Comparison of ENCODE assay signal across 10 mouse cellular contexts in the genomic region with DNA sequence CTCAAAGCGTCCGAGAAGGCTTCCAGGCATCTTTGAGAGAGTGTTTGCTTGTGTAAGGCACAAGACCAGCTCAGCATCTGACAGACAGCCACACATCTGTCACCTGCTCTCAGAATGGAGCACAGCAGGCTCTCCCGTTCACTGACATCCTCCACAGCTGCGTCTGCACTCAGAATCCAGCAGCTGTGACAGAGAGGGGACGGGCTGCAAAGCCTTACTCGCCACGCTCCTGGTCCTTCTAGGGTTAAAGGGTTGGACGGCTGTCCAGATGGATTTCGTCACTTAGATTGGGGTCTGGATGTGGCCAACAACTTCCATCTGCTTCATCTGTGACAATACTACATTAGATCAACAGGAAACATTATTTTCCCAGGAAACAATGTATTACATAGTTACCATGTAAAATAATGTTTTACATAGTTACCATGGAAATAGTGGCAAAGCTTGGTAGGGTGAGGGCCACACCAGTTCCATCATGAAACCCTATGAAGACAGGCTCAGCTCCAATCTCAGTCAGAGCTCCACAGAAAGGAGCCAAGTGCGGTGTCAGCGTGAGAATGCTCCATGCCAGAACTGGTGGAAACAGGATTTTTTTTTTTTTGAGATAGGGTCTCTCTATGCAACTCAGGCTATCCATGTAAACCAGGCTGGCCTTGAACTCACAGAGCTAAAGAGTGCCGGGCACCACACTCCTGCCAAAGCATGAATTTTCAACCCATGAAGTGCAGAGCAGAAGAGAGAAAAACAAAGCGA. TPM values are rescaled to one million over a fixed set of nuclear protein-coding genes. Genes with fewer than 3 reads are reported as not detected.
DNase-seq lines count a peak whose midpoint lies in the region; ATAC-seq and TF ChIP-seq lines count a peak whose summit lies in the region.
"Had no signal": no experiment of that assay in that cellular context is flagged by ENCODE, and none has a peak within 500 bp of the region (broad histone marks: within the 10 kb centered on the region; RNA-seq: fewer than 3 reads in every experiment).

No protein-coding gene starts in this region.

- H3K9ac ChIP-seq in hindbrain, embryonic 14.5 days: no peak overlapping the region
- no peak overlapping the region for H3K9ac ChIP-seq in stomach, postnatal 0 days (ENCODE audit: low read length)

- no peaks in the 10 kb centered on the region; the same call in 1 of the 2 replicates for H3K4me1 ChIP-seq in hindbrain, embryonic 14.5 days (replicated peaks; ENCODE audit: control insufficient read depth, insufficient read depth, low read length)
- 0 out of 2 replicates have a peak, but pooled peaks cover 7% of the 10 kb centered on the region for H3K4me1 ChIP-seq in stomach, postnatal 0 days (replicated peaks; ENCODE audit: control insufficient read depth, insufficient read depth)

- H3K4me3 ChIP-seq in hindbrain, embryonic 14.5 days (replicated peaks; ENCODE audit: low read length): no peak overlapping the region
- H3K4me3 ChIP-seq in stomach, postnatal 0 days (ENCODE audit: low read depth, low read length): no peak overlapping the region

- WGBS in hindbrain, embryonic 14.5 days: 52% methylated on average over 13 of the region's 13 CpGs
- WGBS in stomach, postnatal 0 days: 35% methylated on average over 13 of the region's 13 CpGs

- H3K4me2 ChIP-seq in hindbrain, embryonic 14.5 days (replicated peaks): no peak overlapping the region
- H3K4me2 ChIP-seq in stomach, postnatal 0 days (replicated peaks; ENCODE audit: low read depth): no peak overlapping the region

- H3K27me3 ChIP-seq in hindbrain, embryonic 14.5 days (ENCODE audit: control insufficient read depth, insufficient read depth, low read length): no peaks in the 10 kb centered on the region
- no peaks in the 10 kb centered on the region for H3K27me3 ChIP-seq in stomach, postnatal 0 days (ENCODE audit: control insufficient read depth, insufficient read depth, low read length)

- TF ChIP-seq CTCF in stomach, postnatal 0 days (IDR thresholded peaks at IDR 0.05; ENCODE audit: low read depth): no peak

- H3K27ac ChIP-seq in hindbrain, embryonic 14.5 days: 0 out of 2 replicates have a peak overlapping the region, but pooled peaks have one; percentile 26
- H3K27ac ChIP-seq in stomach, postnatal 0 days (replicated peaks): peak overlapping the region; percentile 65

- no peak for TF ChIP-seq EP300 in stomach, postnatal 0 days (optimal IDR thresholded peaks at IDR 0.05)

- peak; percentile 39 to 41 for DNase-seq in cerebellum, postnatal 14 days
- no peak for DNase-seq in cerebellum, postnatal 36 days
- DNase-seq in kidney, postnatal 4 days: peak; percentile 70 to 79
- DNase-seq in kidney, adult 8-10 months: no peak
- DNase-seq in hindbrain, embryonic 14.5 days (ENCODE audit: low spot score): peak; percentile 41
- no peak for DNase-seq in stomach, postnatal 0 days (ENCODE audit: low spot score)
- no peak for DNase-seq in right cerebral cortex, postnatal 36 days (ENCODE audit: low spot score in 2 of 2)
- DNase-seq in left cerebral cortex, adult 18-20 months (ENCODE audit: low spot score in 2 of 2): no peak
- DNase-seq: right cerebral cortex, adult 18-20 months had no signal

- no peaks in the 10 kb centered on the region for H3K9me3 ChIP-seq in hindbrain, embryonic 14.5 days (ENCODE audit: control insufficient read depth, low read length)
- no peaks in the 10 kb centered on the region for H3K9me3 ChIP-seq in stomach, postnatal 0 days (ENCODE audit: control insufficient read depth, low read length)

- no peaks in the 10 kb centered on the region for H3K36me3 ChIP-seq in hindbrain, embryonic 14.5 days (replicated peaks; ENCODE audit: control insufficient read depth, insufficient read depth)
- no peaks in the 10 kb centered on the region for H3K36me3 ChIP-seq in stomach, postnatal 0 days (ENCODE audit: control insufficient read depth, insufficient read depth, low read length)

- no peak for ATAC-seq in hindbrain, embryonic 14.5 days (ENCODE audit: low FRiP score)
- ATAC-seq in stomach, postnatal 0 days (ENCODE audit: low FRiP score, low TSS enrichment): peak; percentile 18; the same call in 1 of the 2 replicates

RNA-seq across cellular contexts. Expression of a gene that starts 28.2 kb away (rescaled TPM):
- polyA plus RNA-seq in hindbrain, embryonic 14.5 days (2014; fragmentation: Nextera tagmentation; extraction: Ambion mirVana): 113 and 138 TPM in 2 replicates
- 149 and 162 TPM in 2 replicates for polyA plus RNA-seq in stomach, postnatal 0 days (2015; fragmentation: Nextera tagmentation; extraction: Ambion mirVana)
- 10 to 100 TPM; 71.4 to 79.7 TPM for total RNA-seq in left cerebral cortex, adult 18-20 months (2021)

RNA-seq across cellular contexts. Expression of a gene that starts 28.6 kb away (rescaled TPM):
- polyA plus RNA-seq in hindbrain, embryonic 14.5 days (2014; fragmentation: Nextera tagmentation; extraction: Ambion mirVana): 1,174 and 1,254 TPM in 2 replicates
- 1,419 and 1,437 TPM in 2 replicates for polyA plus RNA-seq in stomach, postnatal 0 days (2015; fragmentation: Nextera tagmentation; extraction: Ambion mirVana)
- total RNA-seq in left cerebral cortex, adult 18-20 months (2021): 1,000 to 10,000 TPM; 1,182 TPM

RNA-seq across cellular contexts. Expression of a gene that starts 28.7 kb away (rescaled TPM):
- 4.4 and 10.0 TPM in 2 replicates for polyA plus RNA-seq in hindbrain, embryonic 14.5 days (2014; fragmentation: Nextera tagmentation; extraction: Ambion mirVana)
- 2.1 and 4.7 TPM in 2 replicates for polyA plus RNA-seq in stomach, postnatal 0 days (2015; fragmentation: Nextera tagmentation; extraction: Ambion mirVana)
- under 1 TPM; 0.59 to 0.91 TPM for total RNA-seq in left cerebral cortex, adult 18-20 months (2021)
- total RNA-seq: hematopoietic stem cell, adult 5-6 weeks had no signal

RNA-seq across cellular contexts. Expression of a gene that starts 39.6 kb away (rescaled TPM):
- 3.2 and 5.1 TPM in 2 replicates for polyA plus RNA-seq in hindbrain, embryonic 14.5 days (2014; fragmentation: Nextera tagmentation; extraction: Ambion mirVana)
- polyA plus RNA-seq in stomach, postnatal 0 days (2015; fragmentation: Nextera tagmentation; extraction: Ambion mirVana): 18.7 and 18.9 TPM in 2 replicates
- 1 to 10 TPM; 4.1 to 4.8 TPM for total RNA-seq in left cerebral cortex, adult 18-20 months (2021)

RNA-seq across cellular contexts. Expression of a gene that starts 49.1 kb away (rescaled TPM):
- 12.4 and 15.4 TPM in 2 replicates for polyA plus RNA-seq in hindbrain, embryonic 14.5 days (2014; fragmentation: Nextera tagmentation; extraction: Ambion mirVana)
- 12.2 and 14.0 TPM in 2 replicates for polyA plus RNA-seq in stomach, postnatal 0 days (2015; fragmentation: Nextera tagmentation; extraction: Ambion mirVana)
- total RNA-seq in left cerebral cortex, adult 18-20 months (2021): 10 to 100 TPM; 10.1 to 15.6 TPM
- total RNA-seq: hematopoietic stem cell, adult 5-6 weeks had no signal

Comparison
In these comparisons a context has a peak if more than half of its experiments do, and no peak if none do; other contexts are left out.
1. DNase-seq: peak in cerebellum, postnatal 14 days (2 of 2), kidney, postnatal 4 days (2 of 2) and hindbrain, embryonic 14.5 days (single experiment); none in cerebellum, postnatal 36 days (0 of 2), kidney, adult 8-10 months (0 of 2), stomach, postnatal 0 days (single experiment), right cerebral cortex, postnatal 36 days (0 of 2) and left cerebral cortex, adult 18-20 months (0 of 2).